Mouse (Mus musculus) kidney, embryonic 16.5 days (tissue): Measurements from ENCODE around the gene Kcna1. TPM values are rescaled to one million over a fixed set of nuclear protein-coding genes. Genes with fewer than 3 reads are reported as not detected.

Experiments used
- ATAC-seq: fragments of 200-750 bp; cut with Nextera tagmentation; 2 replicates; pipeline ENCODE4 v1.8.0; 2017; ENCODE audit warnings: moderate TSS enrichment; ENCODE audit not compliant: low FRiP score, low TSS enrichment
- H3K27ac ChIP-seq: fragments of 300-500 bp; sonication (generic); 2 replicates; pipeline ENCODE4 v1.5.1; 2014; ENCODE audit warnings: low read length
- H3K27me3 ChIP-seq: fragments of 300-500 bp; sonication (generic); 2 replicates; pipeline ENCODE4 v1.6.1; 2014; ENCODE audit warnings: low read length, control low read depth, mixed read lengths; ENCODE audit not compliant: insufficient read depth
- H3K36me3 ChIP-seq: fragments of 300-500 bp; sonication (generic); 2 replicates; pipeline ENCODE4 v1.6.1; 2014; ENCODE audit warnings: low read length, control low read depth, mixed read lengths; ENCODE audit not compliant: insufficient read depth
- H3K4me1 ChIP-seq: fragments of 300-500 bp; sonication (generic); 2 replicates; pipeline ENCODE4 v1.6.1; 2014; ENCODE audit warnings: low read length, control low read depth, mixed read lengths; ENCODE audit not compliant: insufficient read depth
- H3K4me2 ChIP-seq: fragments of 300-500 bp; sonication (generic); replicated peaks from 2 replicates; pipeline ENCODE4 v1.6.1; 2014; ENCODE audit warnings: low read depth, low read length
- H3K4me3 ChIP-seq: fragments of 300-500 bp; sonication (generic); 2 replicates; pipeline ENCODE4 v1.5.1; 2014; ENCODE audit warnings: mild to moderate bottlenecking, low read length
- H3K9ac ChIP-seq: fragments of 300-500 bp; sonication (generic); replicated peaks from 2 replicates; pipeline ENCODE4 v1.6.1; 2014; ENCODE audit warnings: low read length
- H3K9me3 ChIP-seq: fragments of 300-500 bp; sonication (generic); 2 replicates; pipeline ENCODE4 v1.6.1; 2016; ENCODE audit warnings: low read length, control low read depth
- WGBS: fragments of 180-500 bp; shearing (Covaris S2); extraction: QIAGEN DNeasy Blood & Tissue Kit; methylation state at CpG from one replicate; pipeline ENCODE4 v1.1.7; 2014; 5-methylcytosine and 5-hydroxymethylcytosine counted together
- polyA plus RNA-seq: library from polyadenylated mRNA; unstranded; fragments of >200 nt; fragmentation: Nextera tagmentation; extraction: Ambion mirVana; gene quantifications from 2 replicates; pipeline ENCODE4 v1.2.1, GENCODE M21; 2015

The Kcna1 gene
- polyA plus RNA-seq, 1 experiment from 2014 or later = 0.29 TPM

GRCm38 (mm10) chr6:126645044-126645541, 1.1 kb downstream of the Kcna1 start:
- under 1% methylated on average over 24 of the region's 24 CpGs for WGBS

GRCm38 (mm10) chr6:126644181-126645043, 1.8 kb downstream of the Kcna1 start:
- Histone ChIP-seq H3K27ac (no peak overlapping the region), H3K36me3 (no peaks in the 10 kb centered on the region), H3K4me3 (peak overlapping the region; percentile 46), H3K4me1 (peaks cover 33% of the 10 kb centered on the region), H3K9me3 (no peaks in the 10 kb centered on the region), H3K9ac (peak overlapping the region; percentile 10; the same call in 1 of the 2 replicates), H3K27me3 (peaks cover 66% of the 10 kb centered on the region), H3K4me2 (peak overlapping the region; percentile 69)
- WGBS = under 1% methylated on average over 64 of the region's 66 CpGs
- peak; percentile 47; the same call in 1 of the 2 replicates for ATAC-seq

More at GRCm38 (mm10) chr6:126645044-126645541, 1.1 kb downstream of the Kcna1 start:
- Histone ChIP-seq H3K9ac (peak overlapping the region; percentile 10; the same call in 1 of the 2 replicates), H3K27me3 (peaks cover 66% of the 10 kb centered on the region), H3K4me3 (peak overlapping the region; percentile 46), H3K36me3 (no peaks in the 10 kb centered on the region), H3K4me1 (peaks cover 33% of the 10 kb centered on the region), H3K4me2 (peak overlapping the region; percentile 69), H3K27ac (no peak overlapping the region), H3K9me3 (no peaks in the 10 kb centered on the region)
- ATAC-seq = peak; percentile 47

- no peak for ATAC-seq
- Histone ChIP-seq H3K9me3 (no peaks in the 10 kb centered on the region), H3K4me1 (peaks cover 33% of the 10 kb centered on the region), H3K36me3 (no peaks in the 10 kb centered on the region), H3K4me3 (peak overlapping the region; percentile 46), H3K27ac (no peak overlapping the region), H3K27me3 (peaks cover 66% of the 10 kb centered on the region), H3K9ac (no peak overlapping the region), H3K4me2 (peak overlapping the region; percentile 69)
- under 1% methylated on average over 25 of the region's 25 CpGs for WGBS
Measured at GRCm38 (mm10) chr6:126643341-126644055, 2.7 kb downstream of the Kcna1 start.

- peaks cover 33% of the 10 kb centered on the region for H3K4me1 ChIP-seq
- H3K4me3 ChIP-seq = peak overlapping the region; percentile 46
- no peaks in the 10 kb centered on the region for H3K9me3 ChIP-seq
- peak overlapping the region; percentile 69 for H3K4me2 ChIP-seq
- no peak overlapping the region for H3K9ac ChIP-seq
- peak; percentile 7; the same call in 1 of the 2 replicates for ATAC-seq
- no peak overlapping the region for H3K27ac ChIP-seq
- WGBS = 2% methylated on average over 36 of the region's 36 CpGs
- peaks cover 68% of the 10 kb centered on the region for H3K27me3 ChIP-seq
- H3K36me3 ChIP-seq = no peaks in the 10 kb centered on the region
Measured at GRCm38 (mm10) chr6:126642856-126643321, 3.3 kb downstream of the Kcna1 start.

- Histone ChIP-seq H3K27me3 (no peaks in the 10 kb centered on the region), H3K36me3 (no peaks in the 10 kb centered on the region), H3K27ac (no peak overlapping the region), H3K9ac (no peak overlapping the region), H3K4me1 (no peaks in the 10 kb centered on the region), H3K4me2 (no peak overlapping the region), H3K4me3 (no peak overlapping the region), H3K9me3 (no peaks in the 10 kb centered on the region)
- no peak for ATAC-seq
- WGBS = 75% methylated on average over 7 of the region's 7 CpGs
Measured at GRCm38 (mm10) chr6:126628451-126628850, 17.7 kb downstream of the Kcna1 start.

- Histone ChIP-seq H3K9ac (no peak overlapping the region), H3K27me3 (no peaks in the 10 kb centered on the region), H3K4me1 (no peaks in the 10 kb centered on the region), H3K4me2 (no peak overlapping the region), H3K9me3 (no peaks in the 10 kb centered on the region), H3K4me3 (no peak overlapping the region), H3K36me3 (no peaks in the 10 kb centered on the region), H3K27ac (no peak overlapping the region)
- no peak for ATAC-seq
- WGBS = 72% methylated on average over 4 of the region's 4 CpGs
Measured at GRCm38 (mm10) chr6:126618455-126618854, 27.7 kb downstream of the Kcna1 start.

GRCm38 (mm10) chr6:126610746-126611145, 35.4 kb downstream of the Kcna1 start:
- Histone ChIP-seq H3K9me3 (no peaks in the 10 kb centered on the region), H3K4me1 (no peaks in the 10 kb centered on the region), H3K9ac (no peak overlapping the region), H3K4me3 (no peak overlapping the region), H3K27me3 (no peaks in the 10 kb centered on the region), H3K27ac (no peak overlapping the region), H3K36me3 (no peaks in the 10 kb centered on the region), H3K4me2 (no peak overlapping the region)
- no peak for ATAC-seq
- 80% methylated on average over 4 of the region's 4 CpGs for WGBS

- 70% methylated on average over 17 of the region's 17 CpGs for WGBS
- no peak overlapping the region for H3K4me2 ChIP-seq
- ATAC-seq = no peak
- no peak overlapping the region for H3K4me3 ChIP-seq
- no peak overlapping the region for H3K9ac ChIP-seq
- no peaks in the 10 kb centered on the region for H3K4me1 ChIP-seq
- no peaks in the 10 kb centered on the region for H3K9me3 ChIP-seq
- H3K27ac ChIP-seq = no peak overlapping the region
- no peaks in the 10 kb centered on the region for H3K27me3 ChIP-seq
- H3K36me3 ChIP-seq = no peaks in the 10 kb centered on the region
Measured at GRCm38 (mm10) chr6:126609193-126609947, 36.8 kb downstream of the Kcna1 start.

- H3K4me1 ChIP-seq = no peaks in the 10 kb centered on the region
- no peak overlapping the region for H3K4me3 ChIP-seq
- no peaks in the 10 kb centered on the region for H3K36me3 ChIP-seq
- no peak for ATAC-seq
- WGBS = 89% methylated on average over 13 of the region's 13 CpGs
- H3K9me3 ChIP-seq = no peaks in the 10 kb centered on the region
- H3K27me3 ChIP-seq = no peaks in the 10 kb centered on the region
- H3K27ac ChIP-seq = no peak overlapping the region
- H3K4me2 ChIP-seq = no peak overlapping the region
- no peak overlapping the region for H3K9ac ChIP-seq
Measured at GRCm38 (mm10) chr6:126601843-126602326, 44.3 kb downstream of the Kcna1 start.
